Mouse (Mus musculus) lung, postnatal 0 days (tissue): ENCODE results near the gene Gm21149.
"Not testable (repeated sequence)": the region's sequence is repeated elsewhere in the genome, so short reads cannot be mapped to it uniquely, and the experiment has no call there.

Experiments used
- CTCF ChIP-seq: IDR thresholded peaks from 2 replicates; pipeline ENCODE4 v1.5.1; 2016; ENCODE audit warnings: antibody characterized with exemption, mild to moderate bottlenecking
- EP300 ChIP-seq: IDR thresholded peaks from 2 replicates; pipeline ENCODE4 v1.6.1; 2016; ENCODE audit warnings: antibody characterized with exemption, mild to moderate bottlenecking, control low read depth

DNA sequence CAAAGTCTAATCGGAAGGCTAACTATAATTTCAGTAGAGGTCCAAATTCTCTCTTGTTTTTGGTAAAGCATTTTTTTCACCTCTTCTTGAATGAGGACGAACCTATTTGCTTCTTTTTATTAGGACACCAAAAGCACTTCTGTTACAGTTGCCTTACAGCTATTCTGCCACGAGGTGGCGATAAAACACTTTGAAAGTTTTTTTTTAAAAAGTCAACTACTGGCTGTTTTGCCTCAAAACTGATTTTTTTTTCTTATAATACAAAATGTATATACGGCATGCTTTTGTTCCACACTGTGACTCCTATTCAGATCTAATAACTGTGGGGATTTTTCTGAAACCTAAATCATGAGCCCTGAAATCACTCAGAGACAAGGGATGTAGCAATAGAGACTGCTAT lies 44.1 kb upstream of the Gm21149 start:
- TF ChIP-seq CTCF, EP300: not testable (repeated sequence)
